Mouse (Mus musculus) mouse embryonic stem cell (cell line): ENCODE results near the gene Tnfaip8l2.

Source experiments
- in situ Hi-C, 2 experiments: fragments of 300-500 bp; cut with MboI; formaldehyde crosslinking; loops; 1 replicate in 1 of 2; 3 replicates in 1 of 2; pipeline ENCODE4 v1.14.3; 2019 to 2020; ENCODE audit warnings: low sequenced_read_pairs in 2 of 2, low pct_unique_long_range_greater_than_20kb in 1 of 2, mixed read lengths in 1 of 2; ENCODE audit not compliant: unreplicated experiment in 1 of 2

The Tnfaip8l2 gene

GRCm38 (mm10) chr3:95141952-95142616 is at the start of gene Tnfaip8l2:
Gene Tnfaip8l2 (minus strand): TSS chr3:95142360.
- in situ Hi-C loops = no loop called here

- in situ Hi-C loops = no loop called here
Observed at GRCm38 (mm10) chr3:95186888-95187287, 44.7 kb upstream of the Tnfaip8l2 start.

GRCm38 (mm10) chr3:95186100-95186499 is 43.9 kb upstream of the Tnfaip8l2 start:
- in situ Hi-C loops = no loop called here

- in situ Hi-C loops = no loop called here
Observed at GRCm38 (mm10) chr3:95184796-95185577, 42.8 kb upstream of the Tnfaip8l2 start.

DNA sequence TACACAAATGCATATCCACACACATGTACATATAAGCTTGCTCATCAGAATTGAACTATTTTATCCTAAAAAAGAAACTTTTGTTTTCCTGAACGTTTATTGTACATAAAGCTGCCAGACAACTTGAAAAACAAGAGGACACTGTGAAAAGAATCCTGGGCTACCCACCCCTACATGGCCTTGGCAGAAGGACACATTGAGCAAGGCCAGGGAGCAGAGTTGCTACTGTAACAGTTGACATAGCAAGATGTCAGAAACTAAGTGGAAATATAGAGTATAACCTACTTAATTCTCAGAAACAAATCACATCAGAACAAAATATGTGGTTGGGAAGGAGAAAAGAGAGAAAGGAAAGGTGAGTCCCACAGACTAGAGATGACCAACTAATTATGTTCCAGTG is 39.7 kb upstream of the Tnfaip8l2 start:
- in situ Hi-C loops = no loop called here

DNA sequence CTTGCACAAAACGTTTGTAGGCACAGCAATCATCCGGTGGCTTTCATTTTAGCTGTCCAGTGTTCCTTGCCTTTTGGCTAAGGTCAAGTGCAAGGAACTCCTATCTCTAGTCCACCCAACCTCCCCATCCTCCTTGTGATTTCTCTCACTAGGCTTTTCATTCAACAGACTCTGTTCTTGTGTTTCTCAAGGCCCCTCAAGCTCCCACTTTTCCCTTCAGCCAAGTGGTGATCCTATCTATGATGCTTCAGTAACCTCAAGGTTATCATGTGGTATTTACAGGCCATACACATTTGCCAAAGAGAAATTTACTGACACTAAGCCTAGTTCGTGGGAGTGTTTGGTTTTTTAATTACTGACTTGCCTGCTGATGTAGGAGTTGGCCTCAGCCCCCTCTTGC is 37.7 kb upstream of the Tnfaip8l2 start:
- in situ Hi-C loops = no loop called here

- in situ Hi-C loops = no loop called here
Observed at GRCm38 (mm10) chr3:95178948-95179347, 36.8 kb upstream of the Tnfaip8l2 start.

DNA sequence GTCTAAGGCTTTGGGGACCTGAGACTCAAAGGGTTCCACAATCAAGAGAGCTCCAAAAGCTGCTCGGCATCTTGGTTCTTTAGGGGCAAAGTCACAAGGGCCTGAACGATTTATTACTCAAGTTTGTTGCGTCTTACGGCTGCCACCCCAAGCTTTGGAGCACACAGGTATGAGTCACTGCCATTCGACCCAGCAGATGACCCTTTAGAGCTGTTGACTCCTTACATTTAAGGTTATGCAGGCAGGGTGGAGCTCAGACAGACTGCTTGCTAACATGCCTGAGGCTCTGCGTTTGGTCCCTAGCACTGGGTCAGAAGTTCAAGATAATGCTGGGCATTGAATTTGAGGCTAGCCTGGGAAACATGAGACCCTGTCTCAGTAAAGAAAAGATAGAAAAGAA is 35.4 kb upstream of the Tnfaip8l2 start:
- in situ Hi-C loops = no loop called here

GRCm38 (mm10) chr3:95176500-95176899 is 34.3 kb upstream of the Tnfaip8l2 start:
- in situ Hi-C loops = no loop called here

GRCm38 (mm10) chr3:95174011-95174592 is 31.9 kb upstream of the Tnfaip8l2 start:
- in situ Hi-C loops = no loop called here

GRCm38 (mm10) chr3:95173256-95173949 is 31.2 kb upstream of the Tnfaip8l2 start:
- in situ Hi-C loops = no loop called here

- in situ Hi-C loops = no loop called here
Observed at GRCm38 (mm10) chr3:95172526-95173255, 30.5 kb upstream of the Tnfaip8l2 start.

DNA sequence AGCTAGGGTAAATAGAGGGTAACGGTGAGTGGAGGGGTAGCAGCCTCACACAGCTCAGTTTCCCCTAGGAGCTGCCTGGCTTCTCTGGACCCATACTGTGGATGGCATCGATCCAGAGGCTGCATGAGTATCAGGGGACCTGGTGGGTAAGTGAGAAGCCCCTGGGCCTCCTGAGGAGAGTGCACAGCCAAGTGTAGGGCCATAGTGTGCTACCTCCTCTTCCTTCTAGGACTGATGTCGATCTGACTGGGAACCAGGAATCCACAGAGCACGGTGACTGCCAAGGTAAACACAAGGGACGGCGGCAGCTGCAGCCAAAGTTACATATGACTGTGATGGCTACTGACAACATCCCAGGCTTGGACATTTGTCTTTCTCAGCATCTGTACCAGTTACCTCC is 28.9 kb upstream of the Tnfaip8l2 start:
- in situ Hi-C loops = no loop called here

GRCm38 (mm10) chr3:95169996-95170395 is 27.8 kb upstream of the Tnfaip8l2 start:
- in situ Hi-C loops = no loop called here

GRCm38 (mm10) chr3:95164840-95165239 is 22.7 kb upstream of the Tnfaip8l2 start:
- in situ Hi-C loops = no loop called here

- in situ Hi-C loops = no loop called here
Observed at GRCm38 (mm10) chr3:95164256-95164550, 22.0 kb upstream of the Tnfaip8l2 start.

DNA sequence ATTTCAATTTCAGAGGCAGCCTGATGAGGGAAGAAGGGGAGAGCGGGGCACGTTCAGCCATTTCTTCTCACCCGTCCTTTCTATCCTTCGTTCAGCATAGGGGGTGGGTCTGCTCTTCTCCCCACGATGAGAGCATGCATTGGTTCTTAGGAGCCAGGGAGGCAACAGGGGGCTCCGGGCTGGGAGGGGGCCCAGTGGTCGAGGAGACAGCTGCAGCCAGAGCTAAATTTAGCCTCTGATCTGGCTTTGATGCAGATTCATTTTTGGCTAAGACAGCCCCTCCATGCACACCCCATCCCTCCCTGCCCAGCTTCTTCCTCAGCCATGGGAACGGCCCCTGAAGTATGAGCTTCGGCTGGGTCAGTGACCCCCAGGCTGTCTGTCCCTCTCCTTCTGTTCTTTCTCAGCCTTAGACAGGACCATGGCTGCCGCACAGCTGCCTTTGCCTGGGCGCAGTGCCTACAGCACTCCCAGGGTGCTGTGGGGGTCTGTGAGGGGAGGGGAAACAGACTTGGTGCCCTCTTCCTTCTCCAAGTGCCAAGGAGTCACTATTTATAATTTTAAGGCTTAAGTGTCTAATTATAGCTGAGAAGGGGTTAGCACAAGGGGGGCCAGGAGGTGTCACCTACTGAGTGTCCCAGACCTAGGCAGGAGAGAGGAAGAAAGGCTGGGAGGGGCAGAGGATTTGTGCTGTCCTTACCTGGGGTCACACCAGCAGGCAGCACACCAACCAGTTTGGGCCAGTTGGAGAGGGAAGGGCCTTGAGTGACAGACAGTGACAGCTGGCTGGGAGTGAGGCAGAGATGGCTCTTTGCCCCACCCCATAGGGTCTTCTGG is 21.5 kb upstream of the Tnfaip8l2 start:
- in situ Hi-C loops = no loop called here

DNA sequence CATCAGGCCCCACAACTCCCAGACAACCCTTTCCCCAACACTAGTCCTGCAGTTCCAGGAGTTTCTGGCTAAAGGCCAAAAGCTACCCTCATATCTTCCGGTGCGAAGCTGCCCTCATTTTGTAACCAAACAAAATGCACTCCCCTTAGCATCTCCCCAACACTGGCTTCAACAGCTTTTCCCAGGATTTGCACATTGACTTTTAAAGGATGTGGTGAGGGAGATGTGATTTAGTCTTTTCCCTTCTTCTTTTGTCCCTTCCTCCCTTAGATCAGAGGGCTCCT is 20.1 kb upstream of the Tnfaip8l2 start:
- in situ Hi-C loops = no loop called here
